Mouse (Mus musculus) cerebellum, adult 2 months (tissue): ENCODE results near the gene Usp25. TPM values are rescaled to one million over a fixed set of nuclear protein-coding genes. Genes with fewer than 3 reads are reported as not detected.

Experiments
- DNase-seq, 2 experiments: peaks; one replicate each; pipeline ENCODE4 v3.0.0; 2021
- H3K27ac ChIP-seq: fragments of 200-500 bp; 2 replicates; pipeline ENCODE4 v1.5.1; 2012; ENCODE audit warnings: low read length, control low read depth, inconsistent platforms; ENCODE audit not compliant: insufficient read depth
- H3K27me3 ChIP-seq: fragments of 200-500 bp; 2 replicates; pipeline ENCODE4 v1.6.1; 2012; ENCODE audit warnings: inconsistent platforms, mild to moderate bottlenecking, low read length, moderate library complexity; ENCODE audit not compliant: control insufficient read depth, insufficient read depth
- H3K4me1 ChIP-seq: fragments of 200-500 bp; 2 replicates; pipeline ENCODE4 v1.6.1; 2011; ENCODE audit warnings: low read length; ENCODE audit not compliant: control insufficient read depth, insufficient read depth
- H3K4me3 ChIP-seq: fragments of 200-500 bp; replicated peaks from 2 replicates; pipeline ENCODE3; 2011; ENCODE audit warnings: mild to moderate bottlenecking, low read depth, low read length, control low read depth; ENCODE audit not compliant: insufficient read depth
- CTCF ChIP-seq: fragments of 200-500 bp; IDR thresholded peaks from 2 replicates; pipeline ENCODE4 v1.5.1; 2011; ENCODE audit warnings: low read depth, mild to moderate bottlenecking, control low read depth, low read length, moderate library complexity, borderline replicate concordance; ENCODE audit not compliant: insufficient read depth
- POLR2A ChIP-seq: fragments of 200-500 bp; IDR thresholded peaks from 2 replicates; pipeline ENCODE4 v1.6.1; 2011; ENCODE audit warnings: low read length, control low read depth, borderline replicate concordance; ENCODE audit not compliant: insufficient read depth
- WGBS: fragments of 180-500 bp; shearing (Covaris S2); methylation state at CpG from one replicate; pipeline ENCODE4 v1.1.7; 2018; 5-methylcytosine and 5-hydroxymethylcytosine counted together
- polyA plus RNA-seq: library from polyadenylated mRNA; depleted of rRNA; stranded (reverse); fragments of >200 nt; gene quantifications from 2 replicates; pipeline ENCODE4 v1.2.3, GENCODE M21; 2012

The Usp25 gene
- polyA plus RNA-seq, 1 experiment, result 20.2 TPM

DNA sequence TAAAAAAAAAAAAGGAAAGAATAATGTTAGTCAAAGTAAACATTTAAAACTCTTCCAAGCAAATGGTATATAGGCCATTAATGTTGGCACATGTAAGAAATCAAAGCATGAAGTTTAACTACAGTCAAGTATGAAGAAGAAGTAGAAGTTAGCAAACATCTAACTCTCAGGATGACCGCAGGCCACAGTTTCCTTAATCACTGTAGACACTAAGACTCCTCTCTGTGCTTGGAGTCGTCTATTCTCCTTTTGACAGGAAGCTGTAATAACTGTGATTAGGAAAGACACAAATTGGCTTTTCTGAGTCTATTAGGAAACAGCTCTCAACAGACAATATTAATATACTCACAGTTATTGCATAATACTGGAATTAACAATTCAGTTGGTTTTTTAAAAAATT lies 70.6 kb downstream of the Usp25 start:
- no peak for DNase-seq
- Histone ChIP-seq H3K27me3 (no peaks in the 10 kb centered on the region), H3K4me3 (no peak overlapping the region), H3K4me1 (no peaks in the 10 kb centered on the region), H3K27ac (no peak overlapping the region)
- 87% methylated on average over 2 of the region's 2 CpGs for WGBS
- TF ChIP-seq CTCF, result no peak
- no peak for TF ChIP-seq POLR2A

DNA sequence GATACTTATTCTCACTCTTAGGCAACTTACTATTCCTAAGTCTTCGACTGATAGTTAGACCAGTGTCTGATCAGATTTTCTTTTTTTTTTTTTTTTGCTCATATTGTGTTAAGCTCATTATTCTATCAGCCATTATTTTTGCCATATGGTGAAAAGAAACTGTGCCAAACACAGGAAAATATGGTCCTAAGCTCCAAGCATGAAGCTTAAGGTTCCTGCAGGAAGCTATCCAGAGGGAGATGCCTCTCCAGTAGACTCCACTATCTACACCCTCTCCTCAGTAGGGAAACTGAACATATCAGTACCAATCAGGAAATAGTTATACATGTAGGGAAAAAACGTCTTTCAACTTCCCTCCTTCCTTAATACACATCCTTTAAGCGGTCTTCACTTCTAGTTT lies 76.3 kb downstream of the Usp25 start:
- Histone ChIP-seq H3K4me3 (no peak overlapping the region), H3K4me1 (no peaks in the 10 kb centered on the region), H3K27me3 (no peaks in the 10 kb centered on the region), H3K27ac (no peak overlapping the region)
- DNase-seq, result peak in 1 of 2 experiments; percentile 60
- no peak for TF ChIP-seq POLR2A
- no peak for TF ChIP-seq CTCF
- WGBS, result 55% methylated on average over 3 of the region's 3 CpGs

GRCm38 (mm10) chr16:77093526-77093925 lies 80.0 kb downstream of the Usp25 start:
- 54% methylated on average over 9 of the region's 9 CpGs for WGBS

GRCm38 (mm10) chr16:77095017-77095551 lies 81.6 kb downstream of the Usp25 start:
- Histone ChIP-seq H3K4me3 (no peak overlapping the region), H3K27me3 (no peaks in the 10 kb centered on the region), H3K4me1 (no peaks in the 10 kb centered on the region), H3K27ac (no peak overlapping the region)
- DNase-seq, result no peak
- TF ChIP-seq POLR2A, result no peak
- TF ChIP-seq CTCF, result no peak
- WGBS, result 92% methylated on average over 7 of the region's 7 CpGs

More at GRCm38 (mm10) chr16:77093526-77093925, 80.0 kb downstream of the Usp25 start:
- Histone ChIP-seq H3K27ac (no peak overlapping the region), H3K27me3 (no peaks in the 10 kb centered on the region), H3K4me3 (no peak overlapping the region), H3K4me1 (no peaks in the 10 kb centered on the region)
- DNase-seq, result no peak
- TF ChIP-seq POLR2A, result no peak
- no peak for TF ChIP-seq CTCF

DNA sequence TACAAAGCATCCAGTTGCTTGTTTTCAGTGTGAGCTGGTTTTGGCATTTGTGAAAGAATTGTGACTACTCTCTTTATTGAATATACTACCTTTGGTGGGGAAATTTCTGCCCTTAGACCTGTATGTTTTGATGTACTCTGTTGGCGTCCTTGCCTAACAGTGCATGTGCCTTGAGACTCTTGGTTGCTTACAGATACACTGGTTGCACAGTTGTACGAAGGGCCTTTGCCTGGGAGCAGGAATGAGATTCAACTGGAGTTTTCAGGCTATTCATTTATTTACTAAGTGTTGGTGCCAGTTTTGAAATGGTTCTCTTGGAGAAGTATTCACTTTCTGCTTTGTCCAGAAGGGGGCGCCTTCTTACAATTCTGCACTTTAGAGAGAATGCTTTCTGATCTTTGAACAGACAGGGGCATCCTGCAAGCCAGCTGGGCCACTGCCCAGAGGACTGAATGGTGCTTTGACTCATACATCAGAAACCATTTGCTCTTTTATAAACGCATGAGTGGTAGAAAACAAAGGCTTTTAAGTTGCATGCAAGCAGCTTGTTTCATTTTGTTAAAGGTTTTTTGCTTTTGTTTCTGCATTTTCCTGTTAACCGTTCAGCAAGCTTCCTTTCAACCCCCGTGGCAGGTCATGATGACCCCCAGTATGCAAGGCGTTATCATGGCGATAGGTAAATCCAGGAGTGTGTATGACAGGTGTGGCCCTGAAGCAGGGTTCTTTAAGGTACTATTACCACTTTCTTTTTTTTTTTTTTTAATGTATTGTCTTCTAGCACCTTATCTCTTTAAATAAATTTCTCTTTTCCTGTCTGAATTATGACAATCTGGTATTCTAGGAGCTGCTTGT lies 85.7 kb downstream of the Usp25 start:
- Histone ChIP-seq H3K4me3 (no peak overlapping the region), H3K4me1 (no peaks in the 10 kb centered on the region), H3K27ac (no peak overlapping the region), H3K27me3 (no peaks in the 10 kb centered on the region)
- 31% methylated on average over 8 of the region's 8 CpGs for WGBS
- TF ChIP-seq CTCF, result peak; percentile 26; the same call in 1 of the 2 replicates
- no peak for TF ChIP-seq POLR2A
- DNase-seq, result peak; percentile 80 to 87

GRCm38 (mm10) chr16:77103637-77104264 lies 90.2 kb downstream of the Usp25 start:
- H3K27me3 ChIP-seq, result no peaks in the 10 kb centered on the region
- H3K4me3 ChIP-seq, result no peak overlapping the region
- WGBS, result 93% methylated on average over 5 of the region's 5 CpGs
- no peak for TF ChIP-seq CTCF
- no peak for TF ChIP-seq POLR2A
- no peaks in the 10 kb centered on the region for H3K4me1 ChIP-seq
- no peak for DNase-seq
- H3K27ac ChIP-seq, result no peak overlapping the region

DNA sequence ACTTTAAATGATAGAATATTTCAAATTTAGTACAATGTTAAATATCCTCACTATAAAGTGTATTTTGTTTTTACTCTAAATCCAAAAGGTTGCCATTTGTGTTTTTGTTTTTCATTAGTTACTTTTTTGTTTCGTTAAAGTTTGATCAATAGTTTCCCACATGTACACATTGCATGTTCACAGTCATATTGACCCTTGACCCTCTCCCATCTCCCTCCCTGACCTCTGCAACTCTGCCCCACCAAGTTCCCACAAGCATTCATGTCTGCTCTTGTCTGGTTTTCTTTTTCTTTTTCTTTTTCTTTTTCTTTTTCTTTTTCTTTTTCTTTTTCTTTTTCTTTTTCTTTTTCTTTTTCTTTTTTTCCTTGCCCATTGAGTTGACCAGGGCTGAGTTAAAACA lies 97.8 kb downstream of the Usp25 start:
- no peak for DNase-seq
- whole genome bisulfite sequencing, result 74% methylated on average over 1 of the region's 1 CpGs
- no peaks in the 10 kb centered on the region for H3K4me1 ChIP-seq
- TF ChIP-seq POLR2A, result no peak
- no peak for TF ChIP-seq CTCF
- no peaks in the 10 kb centered on the region for H3K27me3 ChIP-seq
- H3K4me3 ChIP-seq, result no peak overlapping the region
- no peak overlapping the region for H3K27ac ChIP-seq
